Mouse (Mus musculus): ENCODE data around the gene Rpl23.

- no peak for TF ChIP-seq CTCF (IDR thresholded peaks at IDR 0.05; ENCODE audit: insufficient read depth, low read depth, low read length)
- TF ChIP-seq POLR2A (IDR thresholded peaks at IDR 0.05; ENCODE audit: insufficient read depth, low read depth, low read length): no peak
Observed at GRCm38 (mm10) chr11:97822840-97823603, 40.8 kb upstream of the Rpl23 start.
